Mouse (Mus musculus): Measurements from ENCODE around the gene Pvr.

Gene Pvr

DNA sequence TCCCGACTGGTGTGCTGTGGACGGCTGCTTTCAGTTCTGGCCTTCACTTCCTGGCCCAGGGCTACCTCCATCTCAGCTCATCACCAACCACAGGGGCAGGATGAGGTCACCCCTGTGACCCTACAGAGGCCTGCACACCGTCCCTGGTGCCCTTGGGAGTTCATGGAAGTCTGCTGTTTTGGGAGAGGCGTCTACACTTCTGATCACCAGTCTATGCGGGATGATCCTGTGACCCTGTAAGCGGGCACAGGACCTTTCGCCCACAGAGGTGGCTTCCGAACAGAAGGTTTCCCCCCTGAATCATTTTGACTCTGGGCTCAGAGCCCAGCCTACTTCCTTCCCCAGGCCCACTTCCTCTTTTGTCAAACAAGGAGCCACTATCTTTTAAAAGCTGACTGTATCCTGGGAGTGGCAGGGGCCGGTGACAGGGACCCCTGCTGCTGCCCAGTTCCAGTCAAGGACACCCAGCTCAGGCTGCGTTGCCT lies 49.8 kb downstream of the Pvr start:
- no peak for DNase-seq (ENCODE audit: low spot score)

GRCm38 (mm10) chr7:19867751-19868399 lies 53.1 kb downstream of the Pvr start:
- DNase-seq (ENCODE audit: low spot score) = no peak

DNA sequence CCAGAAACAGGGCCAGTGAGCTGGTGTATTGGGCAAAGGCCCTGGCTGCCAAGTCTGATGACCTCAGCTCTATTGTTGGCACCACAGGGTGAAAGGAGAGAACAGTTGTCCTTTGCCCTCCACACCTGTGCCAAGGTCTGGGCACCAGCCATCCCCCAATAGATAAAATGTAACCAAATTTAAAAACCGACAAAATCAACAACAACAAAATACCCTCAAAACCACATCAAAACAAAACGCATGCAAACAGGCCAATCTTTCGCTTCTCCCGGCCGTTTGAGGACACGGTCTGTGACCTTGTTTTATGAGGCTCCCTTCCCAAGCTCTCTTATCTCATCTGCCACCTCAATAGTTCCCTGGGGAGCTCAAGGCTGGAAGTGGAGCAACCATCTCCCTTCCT lies 54.5 kb downstream of the Pvr start:
- DNase-seq (ENCODE audit: low spot score) = no peak

DNA sequence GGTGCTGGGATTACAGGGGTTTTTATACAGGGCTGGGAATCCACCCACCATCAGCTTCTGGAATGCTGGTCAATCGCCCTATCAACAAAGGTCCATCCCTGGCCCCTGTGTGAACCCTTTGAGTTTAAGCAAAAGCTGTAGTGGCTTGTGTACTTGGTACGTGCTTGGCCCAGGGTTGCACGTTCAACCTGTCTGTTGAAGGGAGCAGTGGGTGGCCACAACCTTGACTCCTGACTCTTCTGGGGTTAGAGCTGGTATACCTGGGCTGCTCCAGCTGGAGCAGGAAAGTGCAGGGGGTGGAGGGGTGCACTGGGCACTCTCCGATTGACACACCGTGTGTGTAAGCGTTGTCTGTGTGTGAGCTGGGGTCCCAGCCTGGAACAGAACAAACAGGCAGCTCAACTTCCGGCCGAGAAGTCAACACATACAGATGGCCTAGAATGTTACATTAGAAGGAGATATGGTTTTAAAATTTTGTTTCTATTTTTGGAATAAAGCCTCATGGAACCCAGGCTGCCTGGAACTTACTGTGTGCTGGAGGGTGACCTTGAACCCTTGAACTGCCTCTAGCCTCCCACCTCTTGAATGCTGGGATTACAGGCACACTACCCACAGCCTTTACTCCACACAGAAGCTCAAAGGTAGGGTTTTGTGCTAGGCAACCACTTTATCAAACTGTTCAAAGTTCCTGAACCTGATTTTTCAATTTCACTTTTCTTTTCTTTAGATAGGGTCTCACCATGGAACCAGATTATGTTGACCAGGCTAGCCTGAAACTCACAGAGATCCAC lies 55.5 kb downstream of the Pvr start:
- no peak for DNase-seq (ENCODE audit: low spot score)

DNA sequence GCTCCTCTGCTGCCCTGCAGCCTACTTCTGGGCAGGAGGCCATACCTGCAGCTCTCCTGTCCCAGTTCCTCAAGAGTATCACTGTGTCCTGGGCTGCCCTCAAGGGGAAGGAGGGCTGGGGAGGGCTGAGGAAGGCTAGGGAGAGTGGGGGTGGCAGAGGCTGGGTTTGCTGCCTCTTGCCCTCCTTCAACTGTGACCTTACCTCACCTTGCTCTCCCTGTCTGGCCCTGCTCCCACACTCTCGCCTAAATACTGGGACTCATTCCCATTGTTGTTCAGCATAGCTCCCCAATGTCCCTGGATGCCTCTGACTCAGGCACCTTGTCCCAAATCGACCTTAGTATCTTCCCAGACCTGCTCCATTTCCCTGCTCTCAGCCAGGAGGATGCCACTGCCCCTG lies 56.7 kb downstream of the Pvr start:
- no peak for DNase-seq (ENCODE audit: low spot score)

- DNase-seq (ENCODE audit: low spot score) = no peak
Measured at GRCm38 (mm10) chr7:19861199-19861598, 59.8 kb downstream of the Pvr start, which contains the start of gene Ceacam16. TSS of gene Ceacam16 (minus strand) at chr7:19861299.

DNA sequence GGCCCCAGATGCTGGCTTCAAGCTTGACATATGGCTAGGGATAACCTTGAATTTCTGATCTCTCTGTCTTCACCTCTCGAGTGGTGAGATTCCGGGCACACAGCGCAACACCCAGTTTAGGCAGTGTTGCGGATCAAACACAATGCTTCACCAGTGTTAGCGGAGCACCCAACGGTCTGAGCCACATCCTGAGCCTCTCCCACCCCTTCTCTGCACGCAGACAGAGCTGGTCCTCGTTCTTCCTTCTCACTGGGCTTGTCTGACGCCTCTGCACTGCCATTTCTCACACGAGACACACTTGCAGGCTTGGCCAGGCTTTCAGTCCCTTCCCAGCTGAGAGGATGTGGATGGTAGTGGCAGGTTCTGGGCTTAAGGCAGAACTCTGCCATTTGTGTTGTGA lies 61.2 kb downstream of the Pvr start:
- no peak for DNase-seq (ENCODE audit: low spot score)

DNA sequence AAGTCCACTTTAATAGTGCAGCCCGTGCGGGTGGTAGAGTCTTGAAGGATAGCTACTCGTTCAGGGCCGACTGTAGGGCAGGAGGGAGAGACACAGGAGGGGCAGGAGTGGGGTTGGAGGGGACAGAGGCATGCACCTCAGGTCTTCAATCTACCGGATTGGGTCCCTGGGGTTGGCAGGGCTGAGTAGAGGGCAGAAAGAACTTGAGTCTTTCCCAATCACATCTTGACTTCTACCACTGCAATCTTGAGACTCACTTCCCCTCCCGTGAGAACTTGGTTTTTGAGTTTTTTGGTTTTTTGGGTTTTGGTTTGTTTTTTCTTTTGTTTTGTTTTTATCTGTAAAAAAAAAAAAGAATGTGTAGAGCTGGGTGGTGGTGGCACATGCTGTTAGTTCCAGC lies 64.7 kb downstream of the Pvr start:
- DNase-seq (ENCODE audit: low spot score) = no peak

DNA sequence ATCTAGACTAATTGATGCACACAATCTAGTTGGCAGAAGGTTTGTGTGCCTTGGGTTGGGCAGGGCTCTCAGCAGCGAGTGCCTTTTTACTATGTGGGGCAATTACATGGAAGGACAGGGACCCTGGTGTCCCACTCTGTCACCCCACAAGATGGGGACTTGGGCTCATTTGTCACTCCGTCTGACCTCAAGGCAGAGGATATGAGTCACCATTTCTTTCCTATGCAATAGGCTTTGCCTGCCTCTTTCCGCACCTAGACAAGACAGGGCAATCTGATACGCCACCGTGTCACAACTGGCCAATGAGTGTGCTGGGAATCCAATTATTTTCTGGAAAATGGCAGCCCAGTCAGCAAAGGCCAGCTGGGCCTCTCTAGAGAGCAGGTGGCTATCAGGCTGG lies 65.3 kb downstream of the Pvr start:
- DNase-seq (ENCODE audit: low spot score) = no peak

Measured in left cerebral cortex, adult 11 months (tissue).